Mouse (Mus musculus): ENCODE data around the gene Unc5cl. TPM values are rescaled to one million over a fixed set of nuclear protein-coding genes. Genes with fewer than 3 reads are reported as not detected.

Gene Unc5cl
- polyA plus RNA-seq, 1 experiment from 2014 or later: 0.51 TPM

DNA sequence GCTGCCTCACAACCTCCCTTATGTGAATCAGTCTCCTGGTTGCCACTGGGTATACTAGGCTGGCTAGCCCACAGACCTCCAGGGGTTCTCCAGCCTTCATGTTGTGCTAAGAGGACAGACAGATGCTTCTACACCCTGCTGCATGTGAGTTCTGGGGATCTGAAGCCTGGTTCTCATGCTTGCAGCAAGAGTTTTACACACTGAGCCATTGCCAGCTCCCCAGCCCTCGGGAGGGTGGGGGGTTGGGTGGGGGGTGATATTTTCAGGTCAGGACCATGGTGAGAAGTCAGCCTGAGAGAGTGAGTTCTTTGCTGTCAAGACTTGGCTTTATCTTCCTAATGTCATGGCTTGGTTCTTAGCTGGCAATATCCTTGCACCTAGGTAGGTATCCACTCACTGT lies 35.9 kb upstream of the Unc5cl start:
- no peak for DNase-seq (ENCODE audit: low spot score)
- Histone ChIP-seq H3K27ac (replicated peaks) (no peak overlapping the region), H3K4me1 (0 out of 2 replicates have a peak, but pooled peaks cover 2% of the 10 kb centered on the region), H3K4me3 (no peak overlapping the region), H3K27me3 (replicated peaks; ENCODE audit: low read depth, poor library complexity, severe bottlenecking) (no peaks in the 10 kb centered on the region), H3K36me3 (replicated peaks) (peaks cover 57% of the 10 kb centered on the region), H3K9me3 (no peaks in the 10 kb centered on the region)
- 88% methylated on average over 1 of the region's 1 CpGs for WGBS

DNA sequence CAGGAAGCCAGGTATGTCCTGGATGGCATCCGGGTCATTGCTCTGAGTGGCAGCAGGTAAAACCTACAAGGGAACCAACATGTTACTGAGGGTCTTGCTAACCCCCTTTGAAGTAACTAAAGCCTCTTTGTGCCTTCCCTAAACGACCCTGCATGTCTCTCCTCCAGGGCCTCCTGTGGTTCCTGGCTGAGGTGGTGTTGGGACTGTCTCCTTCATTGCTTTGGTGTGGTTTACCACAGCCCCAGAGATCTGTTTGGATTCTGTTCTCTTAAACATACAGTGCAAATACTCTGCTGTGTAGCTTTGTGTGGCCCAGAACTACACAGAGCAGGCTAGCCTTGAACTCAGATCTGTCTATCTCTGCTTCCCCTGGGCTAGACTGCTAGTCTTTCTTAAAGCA lies 35.1 kb upstream of the Unc5cl start:
- Histone ChIP-seq H3K36me3 (replicated peaks) (peaks cover 49% of the 10 kb centered on the region), H3K27me3 (replicated peaks; ENCODE audit: low read depth, poor library complexity, severe bottlenecking) (no peaks in the 10 kb centered on the region), H3K27ac (replicated peaks) (no peak overlapping the region), H3K4me3 (no peak overlapping the region), H3K4me1 (0 out of 2 replicates have a peak, but pooled peaks cover 2% of the 10 kb centered on the region), H3K9me3 (no peaks in the 10 kb centered on the region)
- 67% methylated on average over 2 of the region's 2 CpGs for WGBS
- no peak for DNase-seq (ENCODE audit: low spot score)

DNA sequence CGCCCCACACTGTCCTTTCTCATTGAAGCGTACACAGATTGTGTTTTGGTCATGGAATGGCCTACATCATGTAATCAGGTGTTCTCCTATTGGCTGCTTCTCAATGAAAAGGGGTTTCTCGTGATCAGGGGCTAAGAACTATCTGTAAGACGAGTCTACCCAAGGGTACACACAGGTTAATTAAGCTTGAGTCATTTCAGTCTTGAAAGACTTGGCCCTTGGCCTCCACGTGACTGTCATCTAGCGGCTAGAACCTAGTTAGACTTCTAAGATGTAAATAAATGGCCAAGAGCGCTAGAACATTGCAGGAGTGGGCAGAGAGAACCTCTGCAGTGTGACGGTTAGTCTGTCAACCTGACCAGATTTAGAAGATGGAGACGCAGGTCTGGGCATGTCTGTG lies 30.5 kb upstream of the Unc5cl start:
- WGBS: 85% methylated on average over 9 of the region's 9 CpGs
- Histone ChIP-seq H3K9me3 (no peaks in the 10 kb centered on the region), H3K4me1 (peaks cover 32% of the 10 kb centered on the region), H3K4me3 (no peak overlapping the region), H3K27me3 (replicated peaks; ENCODE audit: low read depth, poor library complexity, severe bottlenecking) (no peaks in the 10 kb centered on the region), H3K27ac (replicated peaks) (no peak overlapping the region), H3K36me3 (replicated peaks) (0 out of 2 replicates have a peak, but pooled peaks cover 3% of the 10 kb centered on the region)
- no peak for DNase-seq (ENCODE audit: low spot score)

DNA sequence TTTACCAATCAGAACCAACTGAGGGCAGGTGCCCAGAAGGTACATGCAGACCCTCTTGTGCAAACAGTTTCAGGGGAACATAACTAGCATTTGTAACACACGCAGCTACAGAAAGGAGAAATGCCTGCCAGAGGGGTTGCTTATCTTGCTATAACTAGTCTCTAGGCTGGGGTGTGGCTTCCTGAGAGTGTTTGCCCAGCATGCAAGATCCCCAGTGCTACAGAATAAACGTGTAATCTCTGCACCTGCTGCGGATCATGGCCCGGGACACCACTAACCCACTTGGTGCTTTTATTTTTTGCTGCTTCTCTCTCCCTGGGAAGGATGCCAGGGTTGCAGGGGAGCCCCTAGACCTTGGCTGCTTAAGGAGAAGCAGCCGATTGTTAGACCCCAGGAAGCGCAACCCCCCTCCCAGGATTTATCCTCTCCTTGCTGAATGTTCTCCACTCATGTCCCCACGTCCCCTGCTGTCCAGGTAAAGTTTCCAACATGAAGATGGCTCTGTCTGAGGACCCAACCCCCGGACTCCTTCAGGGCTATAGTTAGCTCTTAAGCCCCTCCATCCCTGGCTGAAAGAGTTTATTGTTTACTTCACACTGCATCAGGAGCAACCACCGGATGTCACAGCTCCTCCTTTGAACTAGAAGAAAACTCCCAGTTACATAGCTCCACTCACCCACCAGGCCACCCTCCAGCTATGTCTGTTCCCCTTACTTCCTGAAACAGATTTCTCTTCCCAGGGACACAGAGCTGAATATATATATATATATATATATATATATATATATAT lies 28.7 kb upstream of the Unc5cl start:
- H3K36me3 ChIP-seq (replicated peaks): no peaks in the 10 kb centered on the region
- no peak for DNase-seq (ENCODE audit: low spot score)
- peak overlapping the region; percentile 35; the same call in 1 of the 2 replicates for H3K27ac ChIP-seq (replicated peaks)
- no peaks in the 10 kb centered on the region for H3K9me3 ChIP-seq
- no peak overlapping the region for H3K4me3 ChIP-seq
- no peaks in the 10 kb centered on the region for H3K27me3 ChIP-seq (replicated peaks; ENCODE audit: low read depth, poor library complexity, severe bottlenecking)
- 41% methylated on average over 9 of the region's 9 CpGs for WGBS
- H3K4me1 ChIP-seq: peaks cover 45% of the 10 kb centered on the region

DNA sequence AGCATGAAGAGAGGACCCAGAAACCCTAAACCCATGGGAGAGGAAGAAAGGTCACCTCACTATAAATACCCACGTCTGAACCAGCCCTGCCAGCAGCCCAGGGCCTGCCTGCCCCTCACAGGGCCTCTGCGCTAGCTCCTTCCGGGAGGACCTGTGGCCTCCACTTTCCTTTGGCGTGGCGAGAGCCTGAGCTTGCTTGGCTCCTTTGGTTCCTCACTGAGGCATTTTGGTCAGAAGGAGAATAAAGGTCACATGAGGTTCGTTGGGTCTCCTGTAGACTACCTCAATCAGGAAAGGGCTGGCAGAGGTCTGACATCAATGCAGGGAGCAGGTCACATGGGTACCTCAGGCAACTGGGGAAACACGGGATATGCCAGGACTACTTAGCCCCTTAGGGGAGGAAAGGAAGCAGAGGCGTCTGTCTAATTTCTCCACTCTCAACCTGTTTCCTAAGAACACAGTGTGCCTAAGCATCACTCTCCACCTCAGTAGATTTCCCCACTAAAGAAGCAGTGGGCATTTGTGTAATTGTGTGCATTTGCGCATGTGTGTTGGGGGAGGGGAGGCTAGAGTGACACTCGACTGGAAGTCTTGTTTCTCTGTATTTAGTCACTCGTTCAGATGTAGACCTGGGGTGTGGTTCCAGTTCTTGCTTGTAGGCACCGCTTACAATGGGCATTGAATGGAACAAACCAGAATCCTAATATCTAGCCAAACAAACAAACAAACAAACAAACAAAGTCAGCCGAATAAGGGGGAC lies 27.5 kb upstream of the Unc5cl start:
- no peak overlapping the region for H3K4me3 ChIP-seq
- peak overlapping the region; percentile 42 for H3K27ac ChIP-seq (replicated peaks)
- H3K36me3 ChIP-seq (replicated peaks): no peaks in the 10 kb centered on the region
- 46% methylated on average over 13 of the region's 13 CpGs for WGBS
- H3K27me3 ChIP-seq (replicated peaks; ENCODE audit: low read depth, poor library complexity, severe bottlenecking): no peaks in the 10 kb centered on the region
- peak; percentile 38 for DNase-seq (ENCODE audit: low spot score)
- H3K9me3 ChIP-seq: no peaks in the 10 kb centered on the region
- H3K4me1 ChIP-seq: peaks cover 50% of the 10 kb centered on the region

DNA sequence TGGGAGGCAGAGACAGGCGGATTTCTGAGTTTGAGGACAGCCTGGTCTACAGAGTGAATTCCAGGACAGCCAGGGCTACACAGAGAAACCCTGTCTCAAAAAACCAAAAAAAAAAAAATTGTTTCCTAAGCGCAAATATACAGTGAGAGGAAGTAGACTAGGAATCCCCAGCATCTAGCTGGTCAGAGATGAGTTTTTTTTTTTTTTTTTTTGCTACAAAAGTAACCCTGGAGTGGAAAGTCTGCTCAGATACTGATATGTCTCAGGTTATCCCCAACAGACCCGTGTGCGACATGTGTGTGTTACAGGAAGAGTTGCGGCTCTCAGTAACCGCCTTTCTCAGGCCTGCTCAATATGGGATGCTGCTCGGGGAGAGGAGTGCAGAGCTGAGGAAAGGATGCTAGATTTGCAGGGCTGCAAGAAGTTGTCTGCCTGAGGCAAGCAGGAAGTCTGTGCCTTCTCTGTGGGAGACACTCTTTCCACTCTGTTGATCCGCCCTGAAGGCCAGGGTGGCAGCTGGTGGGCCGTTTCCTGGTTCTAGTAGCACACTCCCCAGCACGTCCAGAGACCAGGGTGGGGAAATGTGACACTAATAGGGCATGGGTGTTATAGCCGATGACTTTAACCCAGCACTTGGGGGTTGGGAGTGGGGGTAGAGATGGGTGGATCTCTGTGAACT lies 26.7 kb upstream of the Unc5cl start:
- Histone ChIP-seq H3K36me3 (replicated peaks) (no peaks in the 10 kb centered on the region), H3K27ac (replicated peaks) (peak overlapping the region; percentile 60; the same call in 1 of the 2 replicates), H3K4me1 (peaks cover 58% of the 10 kb centered on the region), H3K27me3 (replicated peaks; ENCODE audit: low read depth, poor library complexity, severe bottlenecking) (no peaks in the 10 kb centered on the region), H3K4me3 (no peak overlapping the region), H3K9me3 (no peaks in the 10 kb centered on the region)
- 48% methylated on average over 11 of the region's 11 CpGs for WGBS
- no peak for DNase-seq (ENCODE audit: low spot score)

DNA sequence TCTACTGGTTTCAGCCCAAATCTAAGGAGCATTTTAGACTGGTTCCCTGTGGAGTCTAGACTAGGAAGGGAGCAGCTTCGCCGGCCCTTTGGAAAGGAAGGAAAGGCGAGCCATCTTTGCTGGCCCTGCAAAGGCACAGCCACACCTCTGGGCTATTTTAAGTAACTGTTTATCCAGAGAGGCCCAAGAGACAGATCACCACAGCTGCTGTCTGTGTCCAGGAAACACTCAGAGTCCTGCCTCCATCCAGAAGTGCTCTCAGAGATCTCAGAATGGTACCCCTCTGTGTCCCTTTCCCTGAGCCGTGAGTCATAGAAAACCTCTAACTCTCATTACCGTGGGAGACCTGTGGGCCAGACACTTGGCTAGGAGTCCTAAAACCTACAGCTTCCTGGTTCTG lies 24.3 kb upstream of the Unc5cl start:
- Histone ChIP-seq H3K4me3 (no peak overlapping the region), H3K27me3 (replicated peaks; ENCODE audit: low read depth, poor library complexity, severe bottlenecking) (no peaks in the 10 kb centered on the region), H3K9me3 (no peaks in the 10 kb centered on the region), H3K4me1 (peaks cover 62% of the 10 kb centered on the region), H3K36me3 (replicated peaks) (no peaks in the 10 kb centered on the region), H3K27ac (replicated peaks) (peak overlapping the region; percentile 70)
- WGBS: 45% methylated on average over 5 of the region's 5 CpGs
- no peak for DNase-seq (ENCODE audit: low spot score)

DNA sequence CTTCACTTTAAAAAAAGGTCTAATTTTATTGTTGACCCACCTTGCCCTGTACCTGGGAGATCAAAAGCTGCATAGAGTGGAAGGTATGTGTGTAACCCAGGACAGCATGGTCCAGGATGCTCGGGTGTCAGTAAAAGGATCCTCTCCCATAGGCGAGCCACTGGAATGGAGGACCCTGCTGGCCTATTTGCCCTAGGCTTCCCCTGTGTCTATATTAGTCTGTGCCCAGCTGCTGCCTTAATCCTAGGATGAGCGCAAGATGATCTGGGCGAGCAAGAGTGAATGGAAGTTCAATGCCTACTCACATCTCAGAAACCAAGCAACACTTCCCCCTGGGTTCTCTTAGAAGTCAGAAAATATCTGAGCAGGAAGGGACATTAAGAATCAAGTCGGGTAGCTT lies 23.6 kb upstream of the Unc5cl start:
- Histone ChIP-seq H3K4me1 (peaks cover 58% of the 10 kb centered on the region), H3K27ac (replicated peaks) (no peak overlapping the region)

DNA sequence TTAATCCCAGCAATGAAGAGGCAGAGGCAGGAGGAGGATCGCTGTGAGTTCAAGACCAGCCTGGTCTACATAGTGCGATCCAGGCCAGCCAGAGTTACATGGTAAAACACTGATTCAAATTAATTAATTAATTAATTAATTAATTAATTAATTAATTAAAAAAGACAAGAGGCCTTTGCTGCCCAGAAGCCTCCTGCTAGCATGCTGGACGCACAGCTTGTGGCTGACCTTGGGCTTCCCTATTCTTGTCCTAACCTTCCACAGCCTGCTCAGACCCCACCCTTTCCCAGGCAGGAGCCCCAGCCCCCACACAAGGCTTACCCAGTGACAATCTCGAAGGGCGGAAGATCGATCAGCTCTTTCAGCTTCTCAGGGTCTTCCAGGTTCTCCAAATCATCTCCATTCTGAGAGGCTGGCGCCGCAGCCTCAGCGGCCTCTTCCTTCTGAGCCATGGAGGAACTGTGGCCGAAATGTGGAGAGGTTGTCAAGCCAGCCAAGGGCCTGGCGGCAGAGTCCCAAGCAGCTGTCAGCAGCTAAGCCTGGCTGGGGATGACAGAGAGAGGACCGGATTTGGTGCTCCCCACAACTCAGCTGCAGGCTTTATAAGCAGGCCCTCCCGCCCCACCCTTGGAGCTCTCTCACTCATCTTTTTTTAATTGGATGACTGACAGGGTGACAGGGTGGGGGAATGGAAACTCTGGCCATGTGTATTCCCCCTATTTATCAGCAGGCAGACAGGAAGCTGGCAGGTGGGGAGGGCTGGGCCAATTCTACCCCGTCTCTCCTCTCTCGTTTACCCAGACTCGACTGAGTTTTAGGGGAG lies 22.3 kb upstream of the Unc5cl start, which contains the start of gene Apobec2:
Gene Apobec2, minus strand, starts transcription at position 773 of the 823 bp plus-strand sequence.
- Histone ChIP-seq H3K27me3 (replicated peaks; ENCODE audit: low read depth, poor library complexity, severe bottlenecking) (no peaks in the 10 kb centered on the region), H3K4me1 (peaks cover 59% of the 10 kb centered on the region), H3K4me3 (no peak within 1 kb of the TSS), H3K36me3 (replicated peaks) (no peaks in the 10 kb centered on the region), H3K27ac (replicated peaks) (peak within 1 kb of the TSS; percentile 19; the same call in 1 of the 2 replicates), H3K9me3 (no peaks in the 10 kb centered on the region)
- no peak for DNase-seq (ENCODE audit: low spot score)
- WGBS: 62% methylated on average over 16 of the region's 16 CpGs

More for the DNA sequence above, 23.6 kb upstream of the Unc5cl start:
- Histone ChIP-seq H3K36me3 (replicated peaks) (no peaks in the 10 kb centered on the region), H3K27me3 (replicated peaks; ENCODE audit: low read depth, poor library complexity, severe bottlenecking) (no peaks in the 10 kb centered on the region), H3K4me3 (no peak overlapping the region), H3K9me3 (no peaks in the 10 kb centered on the region)
- no peak for DNase-seq (ENCODE audit: low spot score)
- 70% methylated on average over 5 of the region's 5 CpGs for WGBS

DNA sequence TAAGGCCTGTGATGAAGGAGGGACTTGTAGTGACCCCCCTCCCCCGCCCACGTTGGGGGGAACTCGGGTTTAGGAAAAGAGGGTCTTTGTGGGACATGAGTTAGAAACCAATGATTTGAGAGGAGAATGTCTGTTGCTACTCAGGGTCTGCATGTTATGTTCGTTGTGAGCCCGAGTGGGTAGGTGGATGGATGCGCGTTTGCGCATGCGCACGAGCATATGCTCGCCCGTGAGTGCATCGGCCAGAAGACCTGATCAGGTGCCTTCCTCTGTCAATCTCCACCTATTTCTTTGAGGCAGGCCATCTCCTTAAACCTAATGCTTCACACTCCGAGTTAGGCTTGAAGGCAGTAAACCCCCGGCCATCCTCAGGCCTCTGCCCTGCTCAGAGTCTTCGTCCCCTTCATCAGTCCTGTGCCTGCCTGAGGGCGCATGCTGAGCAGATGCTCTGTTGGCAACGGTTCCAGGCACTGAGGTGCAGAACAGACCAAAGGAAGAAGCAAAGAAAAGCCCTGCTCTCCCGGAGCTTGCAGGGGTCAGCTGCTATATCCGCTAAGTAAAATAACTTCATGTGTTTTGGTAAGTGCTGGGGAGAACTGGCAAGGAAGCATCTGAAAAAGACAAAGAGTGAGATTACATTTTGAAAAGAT lies 21.6 kb upstream of the Unc5cl start:
- H3K27me3 ChIP-seq (replicated peaks; ENCODE audit: low read depth, poor library complexity, severe bottlenecking): no peaks in the 10 kb centered on the region
- H3K27ac ChIP-seq (replicated peaks): no peak overlapping the region
- peaks cover 62% of the 10 kb centered on the region for H3K4me1 ChIP-seq
- 74% methylated on average over 20 of the region's 20 CpGs for WGBS
- no peak for DNase-seq (ENCODE audit: low spot score)
- no peak overlapping the region for H3K4me3 ChIP-seq
- no peaks in the 10 kb centered on the region for H3K9me3 ChIP-seq
- H3K36me3 ChIP-seq (replicated peaks): no peaks in the 10 kb centered on the region

DNA sequence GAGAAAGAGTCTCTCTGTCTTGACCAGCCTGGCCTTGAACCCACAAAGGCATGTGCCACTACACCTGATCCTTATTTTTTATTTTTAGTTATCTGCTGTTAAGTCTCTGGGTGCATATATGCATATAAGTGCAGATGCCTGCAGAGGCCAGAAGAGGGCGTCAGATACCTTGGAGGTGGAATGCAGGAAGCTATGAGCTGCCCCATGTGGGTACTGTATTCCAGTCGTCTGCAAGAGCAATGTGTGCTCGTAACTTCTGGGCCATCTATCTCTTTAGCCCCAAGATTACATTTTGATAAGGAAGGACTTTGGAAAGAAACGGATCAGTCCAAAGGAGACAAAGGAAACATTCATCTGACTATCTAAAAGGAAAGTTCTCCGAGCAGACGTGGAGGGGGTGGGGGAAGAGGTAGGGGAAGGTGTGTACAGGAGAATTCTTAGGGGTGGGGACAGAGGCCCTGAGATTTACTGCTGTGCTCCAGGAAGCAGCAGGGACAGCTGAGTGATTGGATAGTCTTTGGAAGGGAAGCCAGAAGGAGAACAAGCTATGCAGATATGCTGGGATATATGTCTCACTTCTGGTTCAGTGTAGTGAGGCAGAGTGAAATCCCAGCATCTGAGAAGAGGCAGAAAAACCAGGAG lies 20.9 kb upstream of the Unc5cl start:
- 65% methylated on average over 6 of the region's 6 CpGs for WGBS
- no peak for DNase-seq (ENCODE audit: low spot score)
- Histone ChIP-seq H3K4me3 (no peak overlapping the region), H3K36me3 (replicated peaks) (no peaks in the 10 kb centered on the region), H3K27ac (replicated peaks) (no peak overlapping the region), H3K4me1 (peaks cover 56% of the 10 kb centered on the region), H3K27me3 (replicated peaks; ENCODE audit: low read depth, poor library complexity, severe bottlenecking) (no peaks in the 10 kb centered on the region), H3K9me3 (no peaks in the 10 kb centered on the region)

Measured in embryonic facial prominence, embryonic 10.5 days (tissue).